Comparison of ENCODE assay signal across 24 mouse cellular contexts in genomic region chr6:18430062-18430461, GRCm38 (mm10).
A peak's percentile ranks its signal among the peaks of the same experiment; 100 is the strongest.
DNase-seq lines count a peak whose midpoint lies in the region; ATAC-seq and TF ChIP-seq lines count a peak whose summit lies in the region.
"Had no signal": no experiment of that assay in that cellular context is flagged by ENCODE, and none has a peak within 500 bp of the region (broad histone marks: within the 10 kb centered on the region; RNA-seq: fewer than 3 reads in every experiment).

No protein-coding gene starts in this region.

- H3K36me3 ChIP-seq in midbrain, embryonic 12.5 days, result no peaks in the 10 kb centered on the region
- H3K36me3 ChIP-seq in midbrain, embryonic 16.5 days (ENCODE audit: control insufficient read depth, insufficient read depth, low read length), result peaks cover 13% of the 10 kb centered on the region
- H3K36me3 ChIP-seq in CH12.LX (replicated peaks in 1 of 2; ENCODE audit: control insufficient read depth in 1 of 2, insufficient read depth in 1 of 2, low read length in 1 of 2), result no peaks in the 10 kb centered on the region
- H3K36me3 ChIP-seq: embryonic facial prominence, embryonic 15.5 days had no signal

- peak; percentile 75 for ATAC-seq in midbrain, embryonic 12.5 days (ENCODE audit: low FRiP score, low read depth)
- no peak for ATAC-seq in midbrain, embryonic 16.5 days
- ATAC-seq: CD4-positive, CD25-positive, alpha-beta regulatory T cell, adult 4 months; forebrain, embryonic 14.5 days; forebrain, embryonic 16.5 days had no signal

- H3K27ac ChIP-seq in layer of hippocampus, adult 2 months, result peak overlapping the region; percentile 24; the same call in 1 of the 2 replicates
- H3K27ac ChIP-seq in midbrain, embryonic 12.5 days (replicated peaks), result no peak overlapping the region
- no peak overlapping the region for H3K27ac ChIP-seq in midbrain, embryonic 16.5 days (ENCODE audit: low read length)
- no peak overlapping the region for H3K27ac ChIP-seq in CH12.LX (ENCODE audit: insufficient read depth, low read depth)
- H3K27ac ChIP-seq: embryonic facial prominence, embryonic 13.5 days; embryonic facial prominence, embryonic 15.5 days; forebrain, embryonic 10.5 days; forebrain, embryonic 12.5 days had no signal

- no peak for TF ChIP-seq CTCF in layer of hippocampus, adult 2 months (conservative IDR thresholded peaks at IDR 0.05)
- TF ChIP-seq CTCF in CH12.LX (conservative IDR thresholded peaks at IDR 0.05 in 1 of 2, IDR thresholded peaks at IDR 0.05 in 1 of 2; ENCODE audit: low read depth in 2 of 2, low read length in 2 of 2), result no peak

- dilution Hi-C loops in CH12.LX (cut with MboI; ENCODE audit: extremely low pct_ligation_motif_present, extremely low pct_unique_long_range_greater_than_20kb, low sequenced_read_pairs), result no loop called here

- H3K4me3 ChIP-seq in layer of hippocampus, adult 2 months, result no peak overlapping the region
- no peak overlapping the region for H3K4me3 ChIP-seq in midbrain, embryonic 12.5 days
- H3K4me3 ChIP-seq in midbrain, embryonic 16.5 days (ENCODE audit: low read depth, low read length), result no peak overlapping the region
- no peak overlapping the region for H3K4me3 ChIP-seq in CH12.LX (replicated peaks in 1 of 3; ENCODE audit: low read depth in 2 of 3, low read length in 2 of 3, poor library complexity in 1 of 3)
- H3K4me3 ChIP-seq: embryonic facial prominence, embryonic 13.5 days; embryonic facial prominence, embryonic 15.5 days; erythroblast, embryonic 14.5 days; forebrain, embryonic 10.5 days; forebrain, embryonic 12.5 days had no signal

- H3K4me2 ChIP-seq in midbrain, embryonic 12.5 days (replicated peaks), result no peak overlapping the region
- no peak overlapping the region for H3K4me2 ChIP-seq in midbrain, embryonic 16.5 days (ENCODE audit: low read length)
- H3K4me2 ChIP-seq in CH12.LX (ENCODE audit: insufficient read depth, low read depth, poor library complexity, severe bottlenecking), result no peak overlapping the region
- H3K4me2 ChIP-seq: embryonic facial prominence, embryonic 13.5 days; embryonic facial prominence, embryonic 15.5 days; forebrain, embryonic 12.5 days had no signal

- no peak overlapping the region for H3K9ac ChIP-seq in midbrain, embryonic 12.5 days (replicated peaks)
- H3K9ac ChIP-seq in midbrain, embryonic 16.5 days (ENCODE audit: low read depth, low read length), result no peak overlapping the region
- no peak overlapping the region for H3K9ac ChIP-seq in CH12.LX (ENCODE audit: insufficient read depth, low read depth)
- H3K9ac ChIP-seq: embryonic facial prominence, embryonic 13.5 days; embryonic facial prominence, embryonic 15.5 days; forebrain, embryonic 12.5 days had no signal

- H3K27me3 ChIP-seq in midbrain, embryonic 12.5 days, result no peaks in the 10 kb centered on the region
- H3K27me3 ChIP-seq in midbrain, embryonic 16.5 days (ENCODE audit: control insufficient read depth, insufficient read depth, low read depth, low read length), result no peaks in the 10 kb centered on the region
- H3K27me3 ChIP-seq in CH12.LX (replicated peaks), result no peaks in the 10 kb centered on the region
- H3K27me3 ChIP-seq: embryonic facial prominence, embryonic 13.5 days; embryonic facial prominence, embryonic 15.5 days; forebrain, embryonic 12.5 days had no signal

- no peak for DNase-seq in layer of hippocampus, adult 2 months (ENCODE audit: low spot score in 2 of 2)
- no peak for DNase-seq in layer of hippocampus, adult 18-20 months (ENCODE audit: low spot score in 2 of 2)
- DNase-seq in CH12.LX (ENCODE audit: extremely low read depth), result peak; percentile 75
- DNase-seq: adrenal gland, adult 2 months; adrenal gland, postnatal 10 days; adrenal gland, postnatal 25 days; B cell, adult 2 months; cerebellum, adult 11 months; cerebellum, adult 18-20 months; cerebellum, adult 8-10 months; cerebellum, adult 9-11 months; cerebellum, postnatal 14 days; cerebellum, postnatal 36 days; embryo, embryonic 11 days had no signal

- no peak for TF ChIP-seq POLR2A in CH12.LX (IDR thresholded peaks at IDR 0.05; ENCODE audit: low read depth, low read length)

- no peak for TF ChIP-seq RAD21 in CH12.LX (IDR thresholded peaks at IDR 0.05; ENCODE audit: low read depth, low read length)

- H3K9me3 ChIP-seq in midbrain, embryonic 12.5 days, result no peaks in the 10 kb centered on the region
- H3K9me3 ChIP-seq in midbrain, embryonic 16.5 days (replicated peaks; ENCODE audit: control insufficient read depth, low read length, poor library complexity, severe bottlenecking), result no peaks in the 10 kb centered on the region
- no peaks in the 10 kb centered on the region for H3K9me3 ChIP-seq in CH12.LX (replicated peaks; ENCODE audit: low read length)
- H3K9me3 ChIP-seq: embryonic facial prominence, embryonic 13.5 days; embryonic facial prominence, embryonic 15.5 days; forebrain, embryonic 10.5 days; forebrain, embryonic 12.5 days had no signal

- 65% methylated on average over 3 of the region's 3 CpGs for WGBS in midbrain, embryonic 12.5 days
- WGBS in midbrain, embryonic 16.5 days, result 52% methylated on average over 3 of the region's 3 CpGs

- peak; percentile 57; the same call in 1 of the 2 replicates for TF ChIP-seq EP300 in CH12.LX (IDR thresholded peaks at IDR 0.05; ENCODE audit: low read length)

- in situ Hi-C loops in CH12.LX (cut with MboI; ENCODE audit: low pct_ligation_motif_present, low pct_unique_long_range_greater_than_20kb, low sequenced_read_pairs), result loop anchor here (25.0 kb wide), 1 partner anchor 693 kb away; no protein-coding TSS in a partner anchor

- H3K79me2 ChIP-seq in CH12.LX (replicated peaks; ENCODE audit: control insufficient read depth, extremely low read depth, insufficient read depth, poor library complexity, severe bottlenecking), result no peaks in the 10 kb centered on the region

- no peaks in the 10 kb centered on the region for H3K4me1 ChIP-seq in midbrain, embryonic 12.5 days
- H3K4me1 ChIP-seq in midbrain, embryonic 16.5 days (ENCODE audit: control insufficient read depth, insufficient read depth, low read length), result no peaks in the 10 kb centered on the region
- H3K4me1 ChIP-seq in CH12.LX (ENCODE audit: control insufficient read depth in 1 of 2, insufficient read depth in 2 of 2), result peaks cover 15 to 28% of the 10 kb centered on the region in 2 experiments
- H3K4me1 ChIP-seq: embryonic facial prominence, embryonic 13.5 days; embryonic facial prominence, embryonic 15.5 days; forebrain, embryonic 10.5 days; forebrain, embryonic 12.5 days had no signal

TF ChIP-seq in CH12.LX, 34 proteins besides CTCF, POLR2A, EP300 and RAD21:
- TF ChIP-seq USF1 (IDR thresholded peaks at IDR 0.05; ENCODE audit: low read depth, low read length) (no peak), ZC3H11A (IDR thresholded peaks at IDR 0.05; ENCODE audit: low read depth, low read length) (no peak), ZKSCAN1 (IDR thresholded peaks at IDR 0.05; ENCODE audit: borderline replicate concordance, low read depth, low read length) (no peak), BHLHE40 (IDR thresholded peaks at IDR 0.05; ENCODE audit: low read depth, low read length) (peak; percentile 32; the same call in 1 of the 2 replicates), PAX5 (IDR thresholded peaks at IDR 0.05; ENCODE audit: low read length) (no peak), JUND (conservative IDR thresholded peaks at IDR 0.05; ENCODE audit: low read depth, low read length) (no peak), ZNF384 (IDR thresholded peaks at IDR 0.05; ENCODE audit: low read depth, low read length) (no peak), MYC (IDR thresholded peaks at IDR 0.05; ENCODE audit: low read depth, low read length) (0 out of 2 replicates have a peak, but pooled peaks have one; percentile 4), UBTF (IDR thresholded peaks at IDR 0.05; ENCODE audit: low read depth, low read length) (no peak), ETS1 (conservative IDR thresholded peaks at IDR 0.05; ENCODE audit: low read depth, low read length) (0 out of 2 replicates have a peak, but pooled peaks have one; percentile 9), SMC3 (IDR thresholded peaks at IDR 0.05; ENCODE audit: low read depth, low read length) (no peak), IRF4 (IDR thresholded peaks at IDR 0.05; ENCODE audit: low read depth, low read length) (peak; percentile 45; the same call in 1 of the 2 replicates), TBP (conservative IDR thresholded peaks at IDR 0.05; ENCODE audit: low read depth, low read length) (0 out of 2 replicates have a peak, but pooled peaks have one; percentile 28), MEF2A (IDR thresholded peaks at IDR 0.05; ENCODE audit: borderline replicate concordance, low read depth, low read length) (0 out of 2 replicates have a peak, but pooled peaks have one; percentile 12)
